Mouse (Mus musculus) heart, embryonic 10.5 days (tissue): ENCODE data around the gene Dgkq. TPM values are rescaled to one million over a fixed set of nuclear protein-coding genes. Genes with fewer than 3 reads are reported as not detected.

Experiments used
- DNase-seq: peaks from one replicate; pipeline ENCODE4 v3.0.0-alpha.2; 2017; ENCODE audit warnings: low spot score
- H3K27ac ChIP-seq: fragments of 300-500 bp; sonication (generic); 2 replicates; pipeline ENCODE4 v1.5.1; 2016; ENCODE audit warnings: mild to moderate bottlenecking
- H3K27me3 ChIP-seq: fragments of 300-500 bp; sonication (generic); 2 replicates; pipeline ENCODE4 v1.6.1; 2016; ENCODE audit warnings: mild to moderate bottlenecking; ENCODE audit not compliant: poor library complexity, insufficient read depth, severe bottlenecking
- H3K36me3 ChIP-seq: fragments of 300-500 bp; sonication (generic); 2 replicates; pipeline ENCODE4 v1.6.1; 2016; ENCODE audit warnings: mild to moderate bottlenecking, moderate library complexity
- H3K4me1 ChIP-seq: fragments of 300-500 bp; sonication (generic); 2 replicates; pipeline ENCODE4 v1.6.1; 2016; ENCODE audit warnings: mild to moderate bottlenecking
- H3K4me3 ChIP-seq: fragments of 300-500 bp; sonication (generic); 2 replicates; pipeline ENCODE4 v1.5.1; 2016; ENCODE audit warnings: mild to moderate bottlenecking, moderate library complexity
- H3K9me3 ChIP-seq: fragments of 300-500 bp; sonication (generic); 2 replicates; pipeline ENCODE4 v1.6.1; 2016; ENCODE audit warnings: mild to moderate bottlenecking, moderate library complexity
- WGBS: fragments of 180-500 bp; shearing (Covaris S2); methylation state at CpG from one replicate; pipeline ENCODE4 v1.1.7; 2016; 5-methylcytosine and 5-hydroxymethylcytosine counted together
- polyA plus RNA-seq: library from polyadenylated mRNA; unstranded; fragments of >200 nt; fragmentation: Nextera tagmentation; extraction: Ambion mirVana; gene quantifications from 2 replicates; pipeline ENCODE4 v1.2.1, GENCODE M21; 2016

Gene Dgkq
- polyA plus RNA-seq, 1 experiment from 2014 or later: 7.9 TPM

- Histone ChIP-seq H3K27me3 (no peaks in the 10 kb centered on the region), H3K4me1 (peaks cover 17% of the 10 kb centered on the region), H3K27ac (no peak overlapping the region), H3K9me3 (no peaks in the 10 kb centered on the region), H3K36me3 (peaks cover 8% of the 10 kb centered on the region; the same call in 1 of the 2 replicates), H3K4me3 (no peak overlapping the region)
- DNase-seq: no peak
- 77% methylated on average over 6 of the region's 6 CpGs for WGBS
Observed at GRCm38 (mm10) chr5:108678296-108678854, 8.9 kb upstream of the Dgkq start.

- H3K4me1 ChIP-seq: peaks cover 17% of the 10 kb centered on the region
- 3% methylated on average over 25 of the region's 25 CpGs for WGBS
- H3K36me3 ChIP-seq: peaks cover 14% of the 10 kb centered on the region; the same call in 1 of the 2 replicates
- H3K4me3 ChIP-seq: peak overlapping the region; percentile 58
- peak overlapping the region; percentile 88 for H3K27ac ChIP-seq
- DNase-seq: peak; percentile 94
- H3K9me3 ChIP-seq: no peaks in the 10 kb centered on the region
- H3K27me3 ChIP-seq: no peaks in the 10 kb centered on the region
Observed at GRCm38 (mm10) chr5:108677605-108678295, 8.3 kb upstream of the Dgkq start.

GRCm38 (mm10) chr5:108676772-108677498 lies 7.5 kb upstream of the Dgkq start:
- WGBS: 10% methylated on average over 5 of the region's 5 CpGs
- no peaks in the 10 kb centered on the region for H3K9me3 ChIP-seq
- no peak for DNase-seq

GRCm38 (mm10) chr5:108675251-108675816 lies 5.9 kb upstream of the Dgkq start, which contains the start of gene Slc26a1:
Gene Slc26a1 (minus strand): TSS chr5:108675569.
- WGBS: 78% methylated on average over 9 of the region's 9 CpGs
- no peak for DNase-seq
- H3K36me3 ChIP-seq: peaks cover 28% of the 10 kb centered on the region
- no peaks in the 10 kb centered on the region for H3K27me3 ChIP-seq
- H3K4me3 ChIP-seq: no peak within 1 kb of the TSS
- no peaks in the 10 kb centered on the region for H3K9me3 ChIP-seq
- H3K4me1 ChIP-seq: peaks cover 25% of the 10 kb centered on the region
- H3K27ac ChIP-seq: peak within 1 kb of the TSS; percentile 88; the same call in 1 of the 2 replicates

More at GRCm38 (mm10) chr5:108676772-108677498, 7.5 kb upstream of the Dgkq start:
- peak overlapping the region; percentile 58 for H3K4me3 ChIP-seq
- H3K27ac ChIP-seq: peak overlapping the region; percentile 88; the same call in 1 of the 2 replicates
- H3K36me3 ChIP-seq: peaks cover 21% of the 10 kb centered on the region
- peaks cover 17% of the 10 kb centered on the region for H3K4me1 ChIP-seq
- no peaks in the 10 kb centered on the region for H3K27me3 ChIP-seq

- no peaks in the 10 kb centered on the region for H3K27me3 ChIP-seq
- H3K27ac ChIP-seq: no peak overlapping the region
- no peaks in the 10 kb centered on the region for H3K9me3 ChIP-seq
- WGBS: 77% methylated on average over 2 of the region's 2 CpGs
- H3K4me1 ChIP-seq: peaks cover 32% of the 10 kb centered on the region
- no peak overlapping the region for H3K4me3 ChIP-seq
- DNase-seq: no peak
- H3K36me3 ChIP-seq: peaks cover 28% of the 10 kb centered on the region
Observed at GRCm38 (mm10) chr5:108674624-108675023, 5.2 kb upstream of the Dgkq start.

- no peak for DNase-seq
- H3K4me1 ChIP-seq: peaks cover 24% of the 10 kb centered on the region
- H3K9me3 ChIP-seq: no peaks in the 10 kb centered on the region
- WGBS: 89% methylated on average over 12 of the region's 12 CpGs
- H3K27me3 ChIP-seq: no peaks in the 10 kb centered on the region
- H3K36me3 ChIP-seq: peaks cover 28% of the 10 kb centered on the region
- H3K4me3 ChIP-seq: no peak overlapping the region
- no peak overlapping the region for H3K27ac ChIP-seq
Observed at GRCm38 (mm10) chr5:108671757-108672156, 2.3 kb upstream of the Dgkq start.

GRCm38 (mm10) chr5:108670785-108671184 lies 1.3 kb upstream of the Dgkq start:
- H3K27ac ChIP-seq: no peak overlapping the region
- DNase-seq: no peak

GRCm38 (mm10) chr5:108669986-108670385 lies 514 bp upstream of the Dgkq start:
- peak overlapping the region; percentile 95 for H3K27ac ChIP-seq

More at GRCm38 (mm10) chr5:108670785-108671184, 1.3 kb upstream of the Dgkq start:
- Histone ChIP-seq H3K4me1 (peaks cover 19% of the 10 kb centered on the region), H3K4me3 (no peak overlapping the region), H3K36me3 (peaks cover 28% of the 10 kb centered on the region), H3K9me3 (no peaks in the 10 kb centered on the region), H3K27me3 (no peaks in the 10 kb centered on the region)

GRCm38 (mm10) chr5:108668387-108668932 lies 1.0 kb downstream of the Dgkq start:
- H3K4me1 ChIP-seq: peaks cover 19% of the 10 kb centered on the region
- WGBS: 17% methylated on average over 3 of the region's 3 CpGs
- peaks cover 26% of the 10 kb centered on the region for H3K36me3 ChIP-seq
- no peak for DNase-seq
- no peaks in the 10 kb centered on the region for H3K9me3 ChIP-seq
- H3K4me3 ChIP-seq: peak overlapping the region; percentile 67
- peak overlapping the region; percentile 95 for H3K27ac ChIP-seq
- 0 out of 2 replicates have a peak, but pooled peaks cover 9% of the 10 kb centered on the region for H3K27me3 ChIP-seq

More at GRCm38 (mm10) chr5:108669986-108670385, 514 bp upstream of the Dgkq start:
- H3K4me3 ChIP-seq: peak overlapping the region; percentile 67
- 79% methylated on average over 9 of the region's 9 CpGs for WGBS
- peaks cover 28% of the 10 kb centered on the region for H3K36me3 ChIP-seq
- DNase-seq: no peak
- no peaks in the 10 kb centered on the region for H3K9me3 ChIP-seq
- 0 out of 2 replicates have a peak, but pooled peaks cover 2% of the 10 kb centered on the region for H3K27me3 ChIP-seq
- peaks cover 19% of the 10 kb centered on the region for H3K4me1 ChIP-seq

GRCm38 (mm10) chr5:108667370-108667769 lies 2.1 kb downstream of the Dgkq start:
- Histone ChIP-seq H3K27me3 (peaks cover 9% of the 10 kb centered on the region; the same call in 1 of the 2 replicates), H3K27ac (no peak overlapping the region), H3K4me3 (no peak overlapping the region), H3K36me3 (peaks cover 16% of the 10 kb centered on the region), H3K9me3 (no peaks in the 10 kb centered on the region), H3K4me1 (peaks cover 19% of the 10 kb centered on the region)
- 78% methylated on average over 2 of the region's 2 CpGs for WGBS
- DNase-seq: no peak

- Histone ChIP-seq H3K4me1 (peaks cover 10% of the 10 kb centered on the region), H3K9me3 (no peaks in the 10 kb centered on the region), H3K36me3 (no peaks in the 10 kb centered on the region), H3K27ac (no peak overlapping the region), H3K4me3 (no peak overlapping the region), H3K27me3 (peaks cover 9% of the 10 kb centered on the region; the same call in 1 of the 2 replicates)
- no peak for DNase-seq
- WGBS: 38% methylated on average over 3 of the region's 3 CpGs
Observed at GRCm38 (mm10) chr5:108665066-108665465, 4.4 kb downstream of the Dgkq start.

GRCm38 (mm10) chr5:108662772-108663171 lies 6.7 kb downstream of the Dgkq start:
- peaks cover 9% of the 10 kb centered on the region; the same call in 1 of the 2 replicates for H3K27me3 ChIP-seq
- peaks cover 8% of the 10 kb centered on the region for H3K4me1 ChIP-seq
- no peak overlapping the region for H3K27ac ChIP-seq
- no peak for DNase-seq
- no peaks in the 10 kb centered on the region for H3K9me3 ChIP-seq
- no peak overlapping the region for H3K4me3 ChIP-seq
- peaks cover 3% of the 10 kb centered on the region; the same call in 1 of the 2 replicates for H3K36me3 ChIP-seq
- 78% methylated on average over 4 of the region's 4 CpGs for WGBS
